Mouse (Mus musculus): ENCODE data around the gene Pkmyt1.

The Pkmyt1 gene

DNA sequence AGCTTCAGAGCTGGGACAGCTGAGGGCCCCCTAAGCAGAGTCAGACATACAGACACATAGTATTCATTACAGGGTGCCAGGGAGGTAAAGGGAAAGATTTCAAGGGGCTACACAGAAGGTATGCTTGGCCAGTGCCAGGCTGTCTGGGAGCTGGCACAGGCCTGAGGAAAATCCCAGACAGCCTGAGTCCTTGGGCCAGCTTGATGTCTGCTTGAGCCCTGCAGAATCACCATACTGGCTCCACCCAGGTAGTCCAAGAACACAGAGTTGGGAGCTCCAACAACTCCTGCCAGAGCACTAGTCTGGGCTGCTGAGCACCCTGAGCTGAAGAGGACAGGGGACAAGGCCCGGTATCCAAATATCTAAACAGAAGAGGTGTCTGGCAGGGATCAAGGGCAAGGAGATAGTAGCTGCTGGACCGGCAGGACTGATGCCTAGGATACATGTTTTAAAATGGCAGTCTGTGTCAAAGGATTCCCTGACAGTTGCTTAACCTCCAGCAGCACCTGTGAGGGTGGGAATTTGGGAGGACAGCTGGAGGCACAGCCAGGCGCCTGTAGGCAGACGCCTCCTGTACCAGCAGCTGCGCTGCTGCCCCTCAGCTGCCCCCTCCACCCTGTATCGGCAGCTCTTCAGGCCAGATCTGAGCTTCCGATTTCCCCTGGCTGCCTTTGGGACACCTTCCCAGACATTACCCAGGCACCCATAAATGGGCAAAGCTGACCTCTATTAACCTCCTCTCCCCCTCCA lies 3.6 kb upstream of the Pkmyt1 start, which contains the start of gene 1520401A03Rik:
Gene 1520401A03Rik (minus strand): TSS at position 408 of the 750 bp plus-strand sequence.
- no peak for DNase-seq (ENCODE audit: low spot score)

DNA sequence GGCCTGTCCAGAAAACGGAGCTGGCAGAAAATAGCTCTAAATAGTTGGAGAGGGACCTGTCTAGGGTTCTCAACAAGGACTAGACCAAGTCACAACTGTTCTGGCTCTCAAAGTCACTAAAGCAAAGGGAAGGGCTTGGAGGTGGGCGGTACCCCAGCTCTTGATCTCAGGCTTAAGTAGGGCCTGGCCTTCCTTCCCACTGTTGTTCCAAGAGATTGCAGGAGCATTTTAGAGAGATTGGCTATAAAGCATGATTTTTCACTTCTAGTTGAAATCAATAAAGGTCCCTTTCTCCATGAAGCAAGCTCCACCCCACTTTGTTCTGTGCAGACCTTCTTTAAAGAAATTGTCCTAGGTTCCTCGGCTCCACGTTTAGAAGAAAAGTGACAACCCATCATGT lies 659 bp upstream of the Pkmyt1 start:
- no peak for DNase-seq (ENCODE audit: low spot score)

DNA sequence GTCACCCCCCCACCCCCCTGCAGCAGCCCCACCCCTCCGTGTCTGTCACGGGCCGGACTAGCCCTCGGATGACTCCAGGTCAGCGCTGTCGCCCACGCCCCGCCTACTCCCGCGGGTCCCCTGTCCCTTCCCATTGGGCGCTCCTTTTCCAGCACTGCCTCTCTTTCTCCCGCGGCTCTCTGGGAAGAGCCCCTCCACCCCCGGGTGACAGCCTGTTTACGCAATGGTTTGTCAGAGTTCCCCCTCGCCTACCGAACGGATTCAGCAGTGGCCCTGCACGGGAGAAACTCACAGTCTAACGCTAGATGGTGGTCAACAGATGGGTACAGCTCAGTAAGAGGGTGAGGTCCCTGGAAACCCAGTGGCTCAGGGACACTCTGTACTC lies 614 bp downstream of the Pkmyt1 start:
- peak; percentile 66 for DNase-seq (ENCODE audit: low spot score)

DNA sequence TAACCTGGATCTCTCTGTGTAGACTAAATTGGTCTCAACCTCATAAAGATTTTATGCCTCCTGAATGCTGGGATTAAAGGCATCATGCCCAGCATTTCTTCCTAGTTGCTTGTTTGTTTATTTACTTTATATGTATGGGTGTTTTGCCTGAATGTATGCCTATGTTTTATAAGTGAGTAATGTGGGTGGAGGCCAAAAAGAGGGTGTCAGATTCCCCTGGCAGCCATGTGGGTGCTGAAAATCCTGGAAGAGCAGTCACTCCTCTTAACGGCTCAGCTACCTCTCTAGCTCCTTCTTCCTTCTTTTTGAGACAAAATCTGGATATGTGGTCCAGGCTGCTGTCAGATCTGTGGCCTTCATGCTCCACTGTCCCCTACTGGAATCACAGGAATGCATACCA lies 4.3 kb downstream of the Pkmyt1 start:
- DNase-seq (ENCODE audit: low spot score), result no peak

DNA sequence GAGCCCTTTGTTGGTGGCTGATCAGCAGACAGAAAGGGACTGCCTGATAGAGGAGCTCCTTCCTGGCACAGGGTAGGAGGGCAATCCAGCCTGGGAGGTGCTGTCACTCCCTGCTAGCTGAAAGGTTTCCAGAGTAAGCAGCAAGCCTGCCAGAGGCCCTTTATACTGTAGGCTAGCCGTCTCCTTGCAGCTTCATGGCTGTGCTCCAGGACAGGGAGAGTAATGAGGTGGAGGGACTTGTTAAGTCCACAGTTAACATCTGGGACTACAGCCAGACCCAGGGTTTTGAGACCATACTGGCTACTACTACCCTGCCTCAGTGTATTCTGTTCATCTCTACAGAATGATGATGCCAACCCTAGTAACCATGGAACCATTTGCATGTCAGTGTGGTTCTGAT lies 8.2 kb downstream of the Pkmyt1 start:
- no peak for DNase-seq (ENCODE audit: low spot score)

DNA sequence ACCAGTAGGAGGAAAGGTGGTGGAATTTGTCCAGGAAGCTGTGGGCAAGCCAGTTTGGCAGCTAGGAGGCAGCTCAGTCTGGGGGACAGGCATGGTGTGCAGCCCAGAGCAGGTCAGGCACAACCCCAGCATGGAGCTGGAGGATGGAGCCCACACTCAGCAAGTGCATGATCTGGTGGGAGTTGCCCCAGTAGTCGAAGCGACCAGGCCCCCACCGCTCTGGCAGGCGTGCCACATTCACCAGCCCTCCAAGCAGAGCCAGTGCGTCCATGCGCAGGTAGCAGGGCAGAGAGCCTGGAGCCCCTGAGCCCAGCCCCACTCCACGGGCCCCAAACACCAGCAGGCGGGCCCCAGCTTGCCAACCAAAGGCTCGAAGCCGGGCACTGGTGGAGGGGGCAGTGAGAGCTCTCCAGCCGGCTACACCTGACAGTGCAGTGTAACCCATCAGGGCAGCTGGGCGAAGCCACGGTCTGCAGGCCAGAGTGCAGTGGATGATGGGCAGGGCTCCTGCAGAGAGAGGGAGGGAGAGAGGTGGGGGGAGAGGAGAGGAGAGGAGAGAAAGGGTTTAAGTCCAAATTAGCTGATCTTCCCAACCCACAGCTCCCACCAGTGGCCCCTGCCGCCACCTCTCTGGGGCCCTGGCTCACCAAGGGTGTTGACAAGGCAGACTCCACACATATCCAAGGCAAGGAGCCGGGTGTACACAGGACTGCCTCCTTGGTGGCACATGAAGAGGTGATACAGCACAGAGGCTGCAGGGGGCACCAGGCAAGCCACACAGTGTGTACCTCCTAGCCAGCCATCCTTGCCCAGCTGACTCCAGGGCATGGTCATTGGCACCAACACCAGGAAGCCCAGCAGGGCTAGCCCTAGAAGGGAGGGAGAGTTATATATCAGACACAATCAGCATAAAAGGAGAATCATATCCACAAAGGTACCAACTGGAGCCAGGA lies 11.6 kb downstream of the Pkmyt1 start:
- DNase-seq (ENCODE audit: low spot score), result no peak

DNA sequence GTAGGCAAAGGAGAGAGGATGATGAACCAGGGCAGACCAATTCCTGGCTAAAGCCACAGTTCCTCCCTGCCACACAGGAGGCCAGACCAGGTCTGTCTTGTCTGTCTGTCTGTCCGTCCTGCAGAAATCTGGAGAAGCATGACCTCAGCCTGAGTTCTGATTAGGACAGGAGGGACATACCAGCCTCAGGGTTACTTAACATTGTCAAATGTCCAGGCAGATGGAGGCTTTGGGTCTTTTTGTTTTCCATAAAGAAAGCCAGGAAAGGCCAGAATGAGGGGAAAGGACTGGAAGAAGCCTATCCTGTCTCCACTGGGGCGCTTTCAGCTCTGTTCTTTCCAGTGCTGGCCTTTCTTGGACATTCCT lies 12.7 kb downstream of the Pkmyt1 start:
- DNase-seq (ENCODE audit: low spot score), result no peak

DNA sequence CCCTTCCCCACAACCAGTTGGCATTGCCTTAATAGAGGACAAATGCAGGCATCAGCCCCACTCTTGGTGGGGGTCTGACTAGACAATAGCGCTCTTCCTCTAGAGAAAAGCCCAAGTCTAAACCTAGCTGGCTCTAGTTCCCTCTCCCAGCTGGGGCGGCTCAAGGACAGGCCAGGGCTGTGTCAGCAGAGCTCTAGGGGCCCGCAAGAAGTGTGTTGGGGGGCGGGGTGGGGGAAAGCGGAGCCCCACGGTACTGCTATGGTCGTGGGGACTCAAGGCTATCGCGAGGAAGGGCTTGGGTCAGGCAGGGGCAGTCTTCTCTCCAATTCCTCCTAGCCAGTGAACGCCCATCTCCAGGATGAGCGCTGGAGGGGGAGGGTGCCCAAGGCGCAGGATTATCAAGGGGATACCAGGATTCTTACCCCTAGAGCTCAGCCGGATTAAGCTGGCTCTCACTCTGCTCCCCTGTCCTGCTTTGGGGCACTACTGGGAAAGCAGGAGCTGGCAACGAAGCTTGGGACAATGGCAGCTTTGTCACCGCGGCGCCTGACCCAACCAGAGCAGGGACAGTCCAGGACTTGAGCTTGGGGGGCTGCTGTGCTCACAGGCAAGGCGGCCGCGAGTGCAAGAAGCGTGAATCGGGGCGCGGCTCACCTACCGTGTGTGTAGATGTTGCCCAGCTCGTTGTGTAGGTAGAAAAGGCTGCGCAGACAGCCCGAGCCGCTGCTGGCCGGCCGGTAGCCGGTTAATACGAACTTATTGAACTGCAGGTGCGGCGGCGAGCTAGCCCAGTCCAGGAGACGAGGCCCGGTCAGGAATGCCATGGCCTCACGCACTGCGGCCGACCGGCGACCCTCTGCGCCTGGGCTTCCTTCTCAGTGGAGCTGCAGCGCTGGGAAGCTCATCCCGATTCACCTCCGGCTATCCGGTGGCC lies 13.3 kb downstream of the Pkmyt1 start:
- no peak for DNase-seq (ENCODE audit: low spot score)

DNA sequence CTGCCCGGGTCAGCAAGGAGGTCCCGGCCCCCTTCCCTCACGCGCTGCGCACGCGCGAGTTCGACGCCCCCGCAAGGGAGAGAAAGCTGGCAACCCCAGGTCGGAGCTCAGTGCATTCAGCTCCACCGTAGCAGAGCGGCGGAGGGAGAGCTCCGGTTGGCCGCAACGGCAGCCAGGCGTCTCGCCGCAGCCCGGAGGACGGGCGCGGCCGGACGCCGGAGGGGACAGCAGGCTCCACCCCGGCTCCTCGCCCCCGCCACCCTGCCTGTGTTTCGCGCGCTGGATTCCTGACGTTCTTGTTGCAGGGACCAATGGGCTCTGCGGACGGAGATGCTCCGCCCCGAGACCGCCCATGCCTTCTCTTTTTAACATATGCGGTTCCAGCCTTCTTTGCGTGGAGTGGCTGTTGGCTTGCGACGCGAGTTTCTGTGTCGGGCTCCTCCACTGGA lies 14.0 kb downstream of the Pkmyt1 start:
- peak; percentile 82 for DNase-seq (ENCODE audit: low spot score)

DNA sequence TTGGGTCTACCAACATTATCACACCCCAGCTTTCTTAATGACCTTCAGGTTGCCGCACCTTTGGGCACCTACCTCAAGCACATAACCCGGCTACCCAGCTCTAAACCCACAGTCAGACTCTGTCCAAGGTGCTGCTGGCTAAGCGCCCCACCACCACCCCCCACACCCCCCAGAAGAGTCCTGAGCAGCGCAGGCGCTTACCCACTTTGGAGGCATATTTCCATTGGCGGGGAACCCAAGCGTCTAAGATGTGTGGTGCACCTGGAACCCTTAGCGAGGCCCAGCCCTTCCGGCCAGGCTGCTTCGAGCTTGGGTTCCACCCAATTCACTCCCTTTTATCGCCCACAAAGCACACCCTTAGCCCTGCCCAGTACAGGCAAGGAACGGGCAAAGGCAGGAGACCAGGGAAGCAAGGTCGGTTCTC lies 14.5 kb downstream of the Pkmyt1 start, which contains the start of gene Paqr4:
Gene Paqr4 (minus strand): TSS at position 270 of the 424 bp plus-strand sequence.
- no peak for DNase-seq (ENCODE audit: low spot score)

DNA sequence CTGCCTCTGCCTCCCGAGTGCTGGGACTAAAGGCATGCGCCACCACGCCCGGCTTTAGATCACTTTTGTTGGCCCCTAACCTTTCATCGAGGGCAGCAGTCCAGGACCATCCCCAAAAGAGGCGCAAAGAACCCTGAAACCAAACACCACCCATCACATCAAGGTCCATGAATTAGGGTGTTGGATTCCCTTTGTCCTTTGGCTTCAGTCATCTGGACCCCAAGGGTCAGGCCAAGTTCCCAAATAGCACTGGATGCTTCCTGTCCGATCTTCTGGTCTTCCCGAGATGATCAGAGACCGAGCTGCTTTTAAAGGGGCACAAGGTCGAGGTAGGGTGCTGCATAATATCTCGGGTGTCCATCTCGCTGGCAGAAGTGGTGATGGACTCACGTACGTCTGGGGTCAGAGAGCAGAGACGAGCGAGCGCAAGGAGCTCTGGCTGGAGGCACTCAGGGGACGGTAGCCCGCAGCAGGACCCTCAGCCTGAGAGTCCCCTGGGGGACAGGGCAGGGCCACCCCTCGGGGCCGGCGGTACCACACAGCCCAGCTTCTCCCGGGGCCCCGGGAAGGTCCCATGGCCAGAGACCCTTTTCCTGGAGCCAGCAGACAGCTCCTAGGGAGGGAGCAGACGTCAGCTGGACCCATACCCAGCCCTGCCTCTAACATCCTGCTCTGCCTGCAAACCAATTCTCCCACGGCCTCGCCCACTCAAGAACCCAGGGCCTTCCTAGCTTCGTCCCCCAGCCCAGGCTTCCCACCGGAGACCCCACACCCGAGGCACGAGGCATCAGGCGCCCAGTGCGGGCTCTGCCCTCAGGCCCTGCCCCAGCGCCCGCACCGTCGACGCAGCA lies 15.4 kb downstream of the Pkmyt1 start:
- DNase-seq (ENCODE audit: low spot score), result no peak

DNA sequence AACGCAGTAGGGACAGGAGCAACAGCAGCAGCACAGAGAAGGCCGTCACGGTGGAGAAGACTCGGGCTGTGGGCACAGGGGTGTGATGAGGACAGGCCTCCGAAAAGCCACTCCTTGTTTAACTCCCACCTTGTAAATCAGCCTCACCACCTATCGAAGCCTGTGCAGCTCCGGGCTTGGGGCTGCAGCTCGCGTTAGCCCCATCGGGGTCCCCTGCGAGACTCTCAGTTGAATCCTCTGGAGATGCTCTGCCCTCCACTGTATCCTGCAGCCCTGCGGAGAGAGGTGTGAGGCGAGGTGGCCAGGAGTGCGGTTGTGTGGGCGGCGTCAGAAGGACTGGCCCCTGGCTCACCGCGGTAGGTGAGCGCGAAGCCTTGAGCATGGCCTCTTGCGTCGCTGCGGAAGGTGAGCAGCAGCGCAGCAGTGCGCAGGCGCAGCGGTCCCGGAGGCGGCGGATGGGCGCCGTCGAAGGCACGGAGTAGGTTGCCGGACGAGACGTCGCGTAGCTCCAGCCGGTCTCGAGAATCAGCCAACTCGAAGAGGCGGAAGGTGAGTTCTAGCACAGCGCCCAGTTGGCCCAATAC lies 16.2 kb downstream of the Pkmyt1 start:
- no peak for DNase-seq (ENCODE audit: low spot score)

DNA sequence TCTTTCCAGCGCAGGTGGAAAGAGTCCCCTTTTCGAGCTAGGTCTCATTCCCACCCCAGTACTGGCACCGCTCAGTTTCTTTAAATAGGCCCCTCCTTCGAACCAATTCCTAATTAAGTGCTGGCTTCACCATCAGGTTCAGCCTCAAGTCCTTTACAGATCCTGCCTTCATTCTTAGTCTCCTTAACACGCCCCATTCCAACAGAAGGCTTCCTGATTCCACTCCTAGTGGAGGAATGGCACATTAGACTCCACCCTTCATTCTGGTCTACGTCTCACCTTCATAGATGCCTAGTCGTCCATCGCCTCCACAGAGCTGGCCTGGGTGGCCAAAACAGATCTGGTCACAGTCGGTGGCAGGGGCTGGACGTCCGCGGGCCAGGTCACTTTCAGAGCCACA lies 16.8 kb downstream of the Pkmyt1 start:
- no peak for DNase-seq (ENCODE audit: low spot score)

DNA sequence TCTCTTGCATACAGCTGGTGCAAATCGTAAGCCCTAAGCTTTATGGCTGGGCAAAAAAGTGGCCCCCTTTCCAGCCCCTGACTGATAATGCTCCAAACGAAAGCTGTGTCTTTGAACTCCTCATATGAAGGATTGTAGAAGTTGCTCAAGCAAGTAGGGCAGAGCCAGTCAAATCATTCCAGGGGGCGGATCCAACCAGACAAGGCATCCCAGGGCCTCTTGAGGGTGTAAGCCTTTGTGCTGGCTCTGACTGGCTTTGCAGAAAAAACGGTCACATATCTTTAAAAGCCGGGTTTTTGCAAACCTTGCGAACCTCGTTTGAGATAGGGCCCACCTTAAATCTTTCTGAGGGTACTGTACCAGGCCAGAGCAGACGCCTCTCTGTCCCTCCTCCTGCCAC lies 17.9 kb downstream of the Pkmyt1 start:
- DNase-seq (ENCODE audit: low spot score), result no peak

DNA sequence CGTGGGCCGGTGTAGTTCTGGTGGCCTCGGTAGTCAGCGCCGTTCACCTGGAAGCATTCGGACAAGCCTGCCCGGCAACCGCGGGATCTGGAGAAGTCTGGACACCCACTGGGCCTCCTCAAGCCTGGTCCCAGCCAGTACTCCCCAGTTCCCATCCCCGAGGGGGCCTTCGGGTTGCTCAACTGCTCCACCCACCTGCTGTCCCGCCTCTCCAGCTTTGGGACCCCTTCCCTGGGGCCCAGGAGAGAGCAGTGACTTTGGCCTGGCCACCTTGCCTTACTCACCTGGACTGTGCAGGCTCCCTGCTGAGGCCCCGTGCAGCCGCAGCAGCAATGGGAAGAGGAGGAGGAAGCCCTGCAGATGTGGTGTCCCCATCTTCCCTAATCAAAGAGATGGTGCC lies 18.5 kb downstream of the Pkmyt1 start:
- no peak for DNase-seq (ENCODE audit: low spot score)

DNA sequence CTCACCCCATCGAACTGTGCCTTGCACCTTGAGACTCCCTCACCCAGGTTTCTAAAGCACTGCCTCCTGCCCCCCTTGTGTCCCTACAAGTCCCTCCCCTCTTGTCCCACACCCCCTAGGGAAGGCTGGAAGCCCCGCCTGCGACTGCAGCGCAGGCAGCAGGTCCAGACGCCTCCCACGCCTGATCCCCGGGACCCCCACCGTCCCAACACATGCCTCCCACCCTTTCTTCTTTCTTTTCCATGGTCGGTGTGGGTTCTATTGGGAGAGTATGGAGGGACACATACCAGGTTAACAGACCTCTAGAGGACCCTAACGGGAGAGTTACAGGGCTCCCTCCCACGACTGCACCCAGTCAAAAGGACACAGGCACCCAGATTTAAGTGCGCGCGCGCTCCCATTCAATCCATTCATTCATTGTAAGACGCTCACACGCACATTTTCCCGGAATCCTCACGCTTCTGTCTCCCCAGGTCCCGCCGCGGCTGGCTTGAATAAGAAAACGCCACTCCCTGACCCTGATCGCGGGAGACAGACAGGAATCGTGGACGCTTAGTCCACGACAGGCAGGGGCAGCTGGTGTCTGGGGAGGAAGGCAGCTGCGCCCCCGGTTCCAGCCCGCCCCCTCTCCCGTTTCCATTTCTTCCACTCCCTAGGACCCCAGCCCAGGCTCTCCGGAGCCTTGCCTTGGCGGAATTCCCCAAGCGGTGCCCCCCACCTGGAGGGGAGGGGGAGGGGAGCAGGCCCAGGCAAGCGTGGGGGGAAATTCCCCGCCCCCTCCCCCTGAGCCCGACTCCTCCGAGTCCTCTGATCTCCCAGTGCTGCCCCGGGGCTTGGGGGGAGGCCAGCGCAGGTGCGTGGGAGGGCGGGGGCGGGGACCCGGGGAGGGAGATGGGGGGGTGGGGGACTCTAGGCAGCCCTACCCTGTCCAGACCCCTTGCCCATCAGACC lies 19.4 kb downstream of the Pkmyt1 start, which contains the start of gene Kremen2:
Gene Kremen2 (minus strand): TSS at position 533 of the 951 bp plus-strand sequence.
- no peak for DNase-seq (ENCODE audit: low spot score)

DNA sequence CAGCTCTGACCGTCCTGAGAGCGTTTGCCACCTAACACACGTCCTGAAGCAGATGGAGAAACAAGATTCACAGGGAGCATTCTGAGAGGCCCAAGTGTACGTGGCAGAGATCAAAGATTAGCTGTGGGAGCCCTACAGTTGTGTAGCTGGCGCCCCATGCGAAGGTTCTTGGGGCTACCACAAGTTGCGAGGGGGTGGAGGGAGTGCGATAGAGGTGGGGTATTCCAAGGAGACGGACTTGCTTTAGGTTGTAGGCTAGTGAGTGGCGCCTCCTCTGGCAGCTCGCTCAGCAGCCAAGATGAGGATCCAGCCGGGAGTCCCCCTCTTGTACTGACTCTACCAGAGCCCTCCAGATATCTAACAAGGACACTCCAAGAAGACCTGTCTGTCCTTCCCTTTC lies 20.2 kb downstream of the Pkmyt1 start:
- no peak for DNase-seq (ENCODE audit: low spot score)

DNA sequence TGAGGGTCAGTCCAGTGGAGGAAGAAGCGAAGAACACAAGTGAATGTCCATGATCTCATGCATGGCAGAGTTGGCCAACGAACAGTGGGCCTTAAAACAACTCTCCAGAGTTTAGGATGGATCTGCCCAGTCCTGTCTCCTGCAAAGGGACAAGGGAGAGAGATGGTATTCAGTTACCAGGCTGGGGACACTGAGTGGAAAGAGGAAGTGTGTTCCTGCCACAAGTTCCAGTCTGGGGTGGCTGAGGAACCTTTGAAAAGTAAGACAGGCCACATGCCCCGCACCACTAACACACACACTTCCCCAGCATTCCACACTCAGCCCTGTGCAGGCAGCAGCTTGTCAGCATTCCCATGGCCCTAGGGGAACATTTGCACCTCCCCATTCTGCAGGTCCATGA lies 20.6 kb downstream of the Pkmyt1 start:
- no peak for DNase-seq (ENCODE audit: low spot score)

DNA sequence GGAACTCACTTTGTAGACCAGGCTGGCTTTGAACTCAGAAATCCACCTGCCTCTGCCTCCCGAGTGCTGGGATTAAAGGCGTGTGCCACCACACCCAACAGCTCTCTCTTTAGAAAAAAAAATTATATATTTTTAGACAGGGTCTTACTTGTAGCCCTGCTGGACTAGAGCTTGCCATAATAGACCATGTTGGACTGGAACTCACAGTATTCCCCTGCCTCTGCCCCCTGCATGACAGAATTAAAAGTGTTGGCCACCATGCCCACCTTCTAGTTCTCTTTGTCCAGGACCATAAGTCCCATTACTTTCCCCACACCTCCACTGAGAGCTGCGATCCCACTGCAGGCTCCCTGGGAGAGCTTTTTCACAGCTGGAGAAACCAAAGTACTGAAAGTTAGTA lies 21.3 kb downstream of the Pkmyt1 start:
- no peak for DNase-seq (ENCODE audit: low spot score)
